Mouse (Mus musculus) ES-Bruce4 (cell line): ENCODE results near the gene Hormad1. TPM values are rescaled to one million over a fixed set of nuclear protein-coding genes. Genes with fewer than 3 reads are reported as not detected.
"Not testable (repeated sequence)": the region's sequence is repeated elsewhere in the genome, so short reads cannot be mapped to it uniquely, and the experiment has no call there.

ENCODE experiments used
- H3K27ac ChIP-seq: 2 replicates; pipeline ENCODE4 v1.5.1; 2012; ENCODE audit warnings: low read length, inconsistent platforms; ENCODE audit not compliant: insufficient read depth
- H3K27me3 ChIP-seq: 2 replicates; pipeline ENCODE4 v1.6.1; 2012; ENCODE audit warnings: mild to moderate bottlenecking, low read length, inconsistent platforms; ENCODE audit not compliant: control insufficient read depth, poor library complexity, insufficient read depth, severe bottlenecking
- H3K36me3 ChIP-seq: 2 replicates; pipeline ENCODE4 v1.6.1; 2012; ENCODE audit warnings: inconsistent platforms, mild to moderate bottlenecking, low read length, moderate library complexity; ENCODE audit not compliant: control insufficient read depth, poor library complexity, insufficient read depth, severe bottlenecking
- H3K4me1 ChIP-seq: one replicate; pipeline ENCODE4 v1.8.1; 2011; ENCODE audit warnings: low read length; ENCODE audit not compliant: control insufficient read depth, insufficient read depth
- H3K4me3 ChIP-seq: 2 replicates; pipeline ENCODE4 v1.5.1; 2011; ENCODE audit warnings: low read depth, mild to moderate bottlenecking, low read length
- H3K9ac ChIP-seq: 2 replicates; pipeline ENCODE4 v1.6.1; 2012; ENCODE audit warnings: low read depth, mild to moderate bottlenecking, inconsistent platforms; ENCODE audit not compliant: poor library complexity, severe bottlenecking
- H3K9me3 ChIP-seq: replicated peaks from 2 replicates; pipeline ENCODE4 v1.6.1; 2012; ENCODE audit warnings: mild to moderate bottlenecking, low read length, inconsistent platforms; ENCODE audit not compliant: control insufficient read depth, poor library complexity, insufficient read depth, severe bottlenecking
- CTCF ChIP-seq: IDR thresholded peaks from one replicate; pipeline ENCODE4 v1.8.1; 2011; ENCODE audit warnings: low read depth, low read length
- EP300 ChIP-seq: IDR thresholded peaks from 2 replicates; pipeline ENCODE4 v1.6.1; 2011; ENCODE audit warnings: low read depth, low read length; ENCODE audit not compliant: insufficient read depth
- POLR2A ChIP-seq: IDR thresholded peaks from one replicate; pipeline ENCODE4 v1.8.1; 2011; ENCODE audit warnings: low read length; ENCODE audit not compliant: insufficient read depth
- polyA plus RNA-seq: library from polyadenylated mRNA; stranded (reverse); fragments of >200 nt; gene quantifications from 2 replicates; pipeline ENCODE4 v1.2.4, GENCODE M21; 2011; ENCODE audit warnings: low read depth; ENCODE audit not compliant: missing spikeins, insufficient read depth, insufficient read length

The Hormad1 gene
- polyA plus RNA-seq, 1 experiment = 4.6 TPM

- Histone ChIP-seq H3K27me3 (no peaks in the 10 kb centered on the region), H3K9ac (no peak overlapping the region), H3K36me3 (peaks cover 13% of the 10 kb centered on the region), H3K4me3 (no peak overlapping the region), H3K27ac (no peak overlapping the region), H3K9me3 (no peaks in the 10 kb centered on the region), H3K4me1 (no peaks in the 10 kb centered on the region)
- no peak for TF ChIP-seq POLR2A
- TF ChIP-seq EP300 = no peak
- TF ChIP-seq CTCF = no peak
Measured at GRCm38 (mm10) chr3:95613996-95614395, 54.5 kb downstream of the Hormad1 start.

GRCm38 (mm10) chr3:95618511-95618910, 59.0 kb downstream of the Hormad1 start:
- Histone ChIP-seq H3K9ac (no peak overlapping the region), H3K27me3 (no peaks in the 10 kb centered on the region), H3K9me3 (no peaks in the 10 kb centered on the region), H3K36me3 (peaks cover 10% of the 10 kb centered on the region), H3K4me1 (peaks cover 4% of the 10 kb centered on the region), H3K4me3 (no peak overlapping the region), H3K27ac (no peak overlapping the region)
- TF ChIP-seq CTCF (no peak), EP300 (no peak), POLR2A (no peak)

DNA sequence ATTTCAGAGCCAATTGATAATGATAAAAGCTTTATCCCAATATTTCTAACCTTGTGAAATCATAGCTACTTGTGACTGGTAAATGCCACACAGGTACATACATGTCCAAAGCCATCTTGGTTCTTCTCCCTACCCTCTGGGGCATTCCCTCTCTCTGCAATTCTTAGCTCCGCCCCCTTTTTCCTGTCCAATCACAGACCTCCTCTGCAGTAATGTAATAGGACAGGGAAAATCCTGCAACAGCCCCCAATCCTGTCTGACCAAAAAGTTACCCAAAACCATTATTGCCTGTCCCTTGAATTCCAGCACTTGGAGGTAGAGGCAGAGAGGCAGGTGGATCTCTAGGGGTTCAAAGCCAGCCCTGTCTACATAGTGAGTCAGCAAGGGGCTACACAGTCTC, 61.8 kb downstream of the Hormad1 start:
- Histone ChIP-seq H3K27ac (no peak overlapping the region), H3K4me3 (no peak overlapping the region), H3K36me3 (peaks cover 10% of the 10 kb centered on the region), H3K4me1 (peaks cover 6% of the 10 kb centered on the region), H3K27me3 (no peaks in the 10 kb centered on the region), H3K9me3 (no peaks in the 10 kb centered on the region), H3K9ac (no peak overlapping the region)
- TF ChIP-seq EP300 (no peak), CTCF (no peak), POLR2A (no peak)

GRCm38 (mm10) chr3:95622421-95622820, 62.9 kb downstream of the Hormad1 start:
- H3K9me3 ChIP-seq, H3K27ac ChIP-seq, H3K27me3 ChIP-seq, H3K4me1 ChIP-seq: not testable (repeated sequence)
- H3K36me3 ChIP-seq = peaks cover 14% of the 10 kb centered on the region
- peak overlapping the region; percentile 72 for H3K9ac ChIP-seq
- peak overlapping the region; percentile 48 for H3K4me3 ChIP-seq

- TF ChIP-seq CTCF = no peak
- TF ChIP-seq POLR2A = no peak
- no peak for TF ChIP-seq EP300
- H3K4me1 ChIP-seq = peaks cover 6% of the 10 kb centered on the region
- H3K27ac ChIP-seq = peak overlapping the region; percentile 45
- no peak overlapping the region for H3K4me3 ChIP-seq
- H3K9ac ChIP-seq = peak overlapping the region; percentile 42; the same call in 1 of the 2 replicates
- peaks cover 20% of the 10 kb centered on the region for H3K36me3 ChIP-seq
- H3K27me3 ChIP-seq = no peaks in the 10 kb centered on the region
- no peaks in the 10 kb centered on the region for H3K9me3 ChIP-seq
Measured at GRCm38 (mm10) chr3:95623551-95623950, 64.1 kb downstream of the Hormad1 start.

DNA sequence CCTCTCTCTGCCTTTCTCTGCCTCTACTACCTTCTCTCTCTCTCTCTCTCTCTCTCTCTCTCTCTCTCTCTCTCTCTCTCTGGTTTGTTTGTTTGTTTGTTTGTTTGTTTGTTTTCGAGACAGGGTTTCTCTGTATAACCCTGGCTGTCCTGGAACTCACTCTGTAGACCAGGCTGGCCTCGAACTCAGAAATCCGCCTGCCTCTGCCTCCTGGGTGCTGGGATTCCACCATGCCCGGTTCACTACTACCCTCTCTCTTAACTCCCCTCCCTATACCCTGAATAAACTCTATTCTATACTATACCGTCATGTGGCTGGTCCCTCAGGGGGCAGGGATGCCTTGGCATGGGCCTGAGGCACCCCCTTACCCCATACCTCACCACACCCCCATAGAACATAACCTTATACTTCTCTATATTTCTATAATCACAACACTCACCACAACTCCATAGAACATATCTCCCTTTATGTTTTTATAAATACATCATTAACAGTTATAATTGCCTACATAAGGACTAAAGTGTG, 64.6 kb downstream of the Hormad1 start:
- H3K4me3 ChIP-seq, H3K27me3 ChIP-seq, H3K9me3 ChIP-seq, H3K4me1 ChIP-seq: not testable (repeated sequence)
- Histone ChIP-seq H3K36me3 (peaks cover 25% of the 10 kb centered on the region), H3K27ac (peak overlapping the region; percentile 45), H3K9ac (peak overlapping the region; percentile 42)
